Mouse (Mus musculus): Measurements from ENCODE around the gene Wnt9a. TPM values are rescaled to one million over a fixed set of nuclear protein-coding genes. Genes with fewer than 3 reads are reported as not detected.

Wnt9a gene
- polyA plus RNA-seq, 1 experiment, result 0.67 TPM

- TF ChIP-seq CTCF (IDR thresholded peaks at IDR 0.05; ENCODE audit: borderline replicate concordance, insufficient read depth, low read depth, low read length), result no peak
- TF ChIP-seq POLR2A (IDR thresholded peaks at IDR 0.05; ENCODE audit: borderline replicate concordance, insufficient read depth, low read length), result no peak
- H3K27me3 ChIP-seq (ENCODE audit: control insufficient read depth, insufficient read depth, low read length), result no peaks in the 10 kb centered on the region
- H3K4me3 ChIP-seq (replicated peaks; ENCODE audit: insufficient read depth, low read depth, low read length), result no peak overlapping the region
- no peak for DNase-seq
- no peak overlapping the region for H3K27ac ChIP-seq (ENCODE audit: insufficient read depth, low read length)
- H3K4me1 ChIP-seq (ENCODE audit: control insufficient read depth, insufficient read depth, low read length), result no peaks in the 10 kb centered on the region; the same call in 1 of the 2 replicates
- 89% methylated on average over 2 of the region's 2 CpGs for WGBS
These were observed 32.0 kb downstream of the Wnt9a start for GRCm38 (mm10) chr11:59338736-59339120.

GRCm38 (mm10) chr11:59342956-59343355 is 36.2 kb downstream of the Wnt9a start:
- Histone ChIP-seq H3K4me3 (replicated peaks; ENCODE audit: insufficient read depth, low read depth, low read length) (no peak overlapping the region), H3K27me3 (ENCODE audit: control insufficient read depth, insufficient read depth, low read length) (no peaks in the 10 kb centered on the region), H3K27ac (ENCODE audit: insufficient read depth, low read length) (no peak overlapping the region), H3K4me1 (ENCODE audit: control insufficient read depth, insufficient read depth, low read length) (no peaks in the 10 kb centered on the region; the same call in 1 of the 2 replicates)
- 56% methylated on average over 5 of the region's 5 CpGs for WGBS
- TF ChIP-seq CTCF (IDR thresholded peaks at IDR 0.05; ENCODE audit: borderline replicate concordance, insufficient read depth, low read depth, low read length), result no peak
- TF ChIP-seq POLR2A (IDR thresholded peaks at IDR 0.05; ENCODE audit: borderline replicate concordance, insufficient read depth, low read length), result no peak
- DNase-seq, result no peak

GRCm38 (mm10) chr11:59346166-59346910 is 39.6 kb downstream of the Wnt9a start:
- no peak overlapping the region for H3K4me3 ChIP-seq (replicated peaks; ENCODE audit: insufficient read depth, low read depth, low read length)
- 35% methylated on average over 11 of the region's 11 CpGs for WGBS
- no peak overlapping the region for H3K27ac ChIP-seq (ENCODE audit: insufficient read depth, low read length)
- H3K27me3 ChIP-seq (ENCODE audit: control insufficient read depth, insufficient read depth, low read length), result no peaks in the 10 kb centered on the region
- TF ChIP-seq CTCF (IDR thresholded peaks at IDR 0.05; ENCODE audit: borderline replicate concordance, insufficient read depth, low read depth, low read length) (no peak), POLR2A (IDR thresholded peaks at IDR 0.05; ENCODE audit: borderline replicate concordance, insufficient read depth, low read length) (no peak)
- no peaks in the 10 kb centered on the region for H3K4me1 ChIP-seq (ENCODE audit: control insufficient read depth, insufficient read depth, low read length)
- DNase-seq, result no peak

- TF ChIP-seq POLR2A (IDR thresholded peaks at IDR 0.05; ENCODE audit: borderline replicate concordance, insufficient read depth, low read length) (no peak), CTCF (IDR thresholded peaks at IDR 0.05; ENCODE audit: borderline replicate concordance, insufficient read depth, low read depth, low read length) (no peak)
- no peaks in the 10 kb centered on the region for H3K4me1 ChIP-seq (ENCODE audit: control insufficient read depth, insufficient read depth, low read length)
- DNase-seq, result no peak
- no peaks in the 10 kb centered on the region for H3K27me3 ChIP-seq (ENCODE audit: control insufficient read depth, insufficient read depth, low read length)
- H3K4me3 ChIP-seq (replicated peaks; ENCODE audit: insufficient read depth, low read depth, low read length), result no peak overlapping the region
- 95% methylated on average over 2 of the region's 2 CpGs for WGBS
- no peak overlapping the region for H3K27ac ChIP-seq (ENCODE audit: insufficient read depth, low read length)
These were observed 43.6 kb downstream of the Wnt9a start for GRCm38 (mm10) chr11:59350326-59350725.

- no peaks in the 10 kb centered on the region for H3K4me1 ChIP-seq (ENCODE audit: control insufficient read depth, insufficient read depth, low read length)
- H3K4me3 ChIP-seq (replicated peaks; ENCODE audit: insufficient read depth, low read depth, low read length), result no peak overlapping the region
- DNase-seq, result no peak
- no peak for TF ChIP-seq CTCF (IDR thresholded peaks at IDR 0.05; ENCODE audit: borderline replicate concordance, insufficient read depth, low read depth, low read length)
- 80% methylated on average over 4 of the region's 4 CpGs for WGBS
- H3K27me3 ChIP-seq (ENCODE audit: control insufficient read depth, insufficient read depth, low read length), result no peaks in the 10 kb centered on the region
- no peak overlapping the region for H3K27ac ChIP-seq (ENCODE audit: insufficient read depth, low read length)
These were observed 48.1 kb downstream of the Wnt9a start for GRCm38 (mm10) chr11:59354793-59355192.

- DNase-seq, result no peak
- TF ChIP-seq CTCF (IDR thresholded peaks at IDR 0.05; ENCODE audit: borderline replicate concordance, insufficient read depth, low read depth, low read length), result no peak
- no peak for TF ChIP-seq POLR2A (IDR thresholded peaks at IDR 0.05; ENCODE audit: borderline replicate concordance, insufficient read depth, low read length)
These were observed 50.2 kb downstream of the Wnt9a start for GRCm38 (mm10) chr11:59356874-59357289.

GRCm38 (mm10) chr11:59361291-59361690 is 54.6 kb downstream of the Wnt9a start:
- H3K27ac ChIP-seq (ENCODE audit: insufficient read depth, low read length), result no peak overlapping the region
- H3K27me3 ChIP-seq (ENCODE audit: control insufficient read depth, insufficient read depth, low read length), result no peaks in the 10 kb centered on the region
- no peak overlapping the region for H3K4me3 ChIP-seq (replicated peaks; ENCODE audit: insufficient read depth, low read depth, low read length)
- TF ChIP-seq CTCF (IDR thresholded peaks at IDR 0.05; ENCODE audit: borderline replicate concordance, insufficient read depth, low read depth, low read length) (no peak), POLR2A (IDR thresholded peaks at IDR 0.05; ENCODE audit: borderline replicate concordance, insufficient read depth, low read length) (no peak)
- no peak for DNase-seq
- H3K4me1 ChIP-seq (ENCODE audit: control insufficient read depth, insufficient read depth, low read length), result no peaks in the 10 kb centered on the region
- WGBS, result 80% methylated on average over 9 of the region's 9 CpGs

More at GRCm38 (mm10) chr11:59356874-59357289, 50.2 kb downstream of the Wnt9a start:
- H3K27me3 ChIP-seq (ENCODE audit: control insufficient read depth, insufficient read depth, low read length), result no peaks in the 10 kb centered on the region
- WGBS, result 62% methylated on average over 11 of the region's 11 CpGs
- H3K27ac ChIP-seq (ENCODE audit: insufficient read depth, low read length), result no peak overlapping the region
- H3K4me3 ChIP-seq (replicated peaks; ENCODE audit: insufficient read depth, low read depth, low read length), result no peak overlapping the region
- H3K4me1 ChIP-seq (ENCODE audit: control insufficient read depth, insufficient read depth, low read length), result no peaks in the 10 kb centered on the region

- H3K27ac ChIP-seq (ENCODE audit: insufficient read depth, low read length), result no peak overlapping the region
- DNase-seq, result no peak
- WGBS, result 87% methylated on average over 9 of the region's 9 CpGs
- H3K27me3 ChIP-seq (ENCODE audit: control insufficient read depth, insufficient read depth, low read length), result no peaks in the 10 kb centered on the region
- TF ChIP-seq POLR2A (IDR thresholded peaks at IDR 0.05; ENCODE audit: borderline replicate concordance, insufficient read depth, low read length), result no peak
- TF ChIP-seq CTCF (IDR thresholded peaks at IDR 0.05; ENCODE audit: borderline replicate concordance, insufficient read depth, low read depth, low read length), result no peak
- H3K4me1 ChIP-seq (ENCODE audit: control insufficient read depth, insufficient read depth, low read length), result no peaks in the 10 kb centered on the region
- H3K4me3 ChIP-seq (replicated peaks; ENCODE audit: insufficient read depth, low read depth, low read length), result no peak overlapping the region
These were observed 57.3 kb downstream of the Wnt9a start for GRCm38 (mm10) chr11:59364007-59364406.

Data from cerebellum, adult 2 months (tissue).